Mouse (Mus musculus): ENCODE measurements around the gene Themis3.
"Not testable (repeated sequence)": the region's sequence is repeated elsewhere in the genome, so short reads cannot be mapped to it uniquely, and the experiment has no call there.

Themis3 gene

GRCm38 (mm10) chr17:66558404-66559317 lies 35.8 kb downstream of the Themis3 start:
- no peak for DNase-seq (ENCODE audit: low spot score in 2 of 2)

GRCm38 (mm10) chr17:66552690-66553089 lies 41.7 kb downstream of the Themis3 start:
- no peak for DNase-seq (ENCODE audit: low spot score in 2 of 2)

- no peak for DNase-seq (ENCODE audit: low spot score in 2 of 2)
Measured at GRCm38 (mm10) chr17:66550486-66550885, 43.9 kb downstream of the Themis3 start.

GRCm38 (mm10) chr17:66532285-66532684 lies 62.1 kb downstream of the Themis3 start:
- DNase-seq (ENCODE audit: low spot score in 2 of 2): no peak

- no peak for DNase-seq (ENCODE audit: low spot score in 2 of 2)
Measured at GRCm38 (mm10) chr17:66523396-66523795, 71.0 kb downstream of the Themis3 start.

GRCm38 (mm10) chr17:66522631-66523030 lies 71.8 kb downstream of the Themis3 start:
- not testable (repeated sequence) for DNase-seq (ENCODE audit: low spot score in 2 of 2)

GRCm38 (mm10) chr17:66519554-66520553 lies 74.6 kb downstream of the Themis3 start, which contains the start of gene Rab12:
Gene Rab12, minus strand, starts transcription at chr17:66519729.
- DNase-seq (ENCODE audit: low spot score in 2 of 2): peak; percentile 64 to 83

- DNase-seq (ENCODE audit: low spot score in 2 of 2): peak in 1 of 2 experiments; percentile 28
Measured at GRCm38 (mm10) chr17:66518877-66519553, 75.4 kb downstream of the Themis3 start.

GRCm38 (mm10) chr17:66516953-66517352 lies 77.5 kb downstream of the Themis3 start:
- DNase-seq (ENCODE audit: low spot score in 2 of 2): no peak

GRCm38 (mm10) chr17:66514288-66514995 lies 80.0 kb downstream of the Themis3 start:
- DNase-seq (ENCODE audit: low spot score in 2 of 2): no peak

GRCm38 (mm10) chr17:66512202-66512956 lies 82.0 kb downstream of the Themis3 start:
- no peak for DNase-seq (ENCODE audit: low spot score in 2 of 2)

- DNase-seq (ENCODE audit: low spot score in 2 of 2): peak in 1 of 2 experiments; percentile 34
Measured at GRCm38 (mm10) chr17:66510221-66510683, 84.2 kb downstream of the Themis3 start.

- DNase-seq (ENCODE audit: low spot score in 2 of 2): no peak
Measured at GRCm38 (mm10) chr17:66507049-66507954, 87.1 kb downstream of the Themis3 start.

- no peak for DNase-seq (ENCODE audit: low spot score in 2 of 2)
Measured at GRCm38 (mm10) chr17:66504964-66505363, 89.5 kb downstream of the Themis3 start.
